Mouse (Mus musculus) MEL-GATA-1-ER (cell line): ENCODE measurements around the gene C6.

Experiments
- DNase-seq: peaks from one replicate; pipeline ENCODE4 v3.0.0-alpha.2; 2012; ENCODE audit warnings: low read depth; ENCODE audit errors: extremely low read depth

The C6 gene

DNA sequence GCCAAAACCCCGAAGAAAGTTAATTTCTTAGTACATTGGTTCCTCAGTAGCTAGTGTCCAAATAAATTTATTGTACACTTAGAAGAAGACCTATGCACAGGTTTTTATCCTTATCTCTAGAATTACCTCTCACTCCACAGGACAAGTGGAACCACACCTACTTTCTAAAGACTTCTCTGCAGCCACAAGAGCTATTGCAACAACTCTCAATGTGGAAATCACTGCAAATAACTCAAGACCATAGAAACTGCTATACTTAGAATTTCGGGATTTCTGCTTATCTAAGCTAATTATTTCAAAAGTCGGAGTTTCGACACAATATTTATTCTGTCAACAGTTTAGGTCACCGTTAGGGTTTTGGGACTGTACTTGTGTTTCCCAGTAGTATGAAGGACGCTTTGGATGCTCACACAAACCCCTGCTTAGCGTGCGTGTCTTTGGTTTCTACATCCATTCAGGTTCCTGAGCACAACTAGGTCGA is at the start of gene C6:
Gene C6, plus strand, starts transcription at position 346 of the 481 bp plus-strand sequence.
- DNase-seq, result no peak

- DNase-seq, result no peak
Measured at GRCm38 (mm10) chr15:4697604-4698003, 29.4 kb upstream of the C6 start.

DNA sequence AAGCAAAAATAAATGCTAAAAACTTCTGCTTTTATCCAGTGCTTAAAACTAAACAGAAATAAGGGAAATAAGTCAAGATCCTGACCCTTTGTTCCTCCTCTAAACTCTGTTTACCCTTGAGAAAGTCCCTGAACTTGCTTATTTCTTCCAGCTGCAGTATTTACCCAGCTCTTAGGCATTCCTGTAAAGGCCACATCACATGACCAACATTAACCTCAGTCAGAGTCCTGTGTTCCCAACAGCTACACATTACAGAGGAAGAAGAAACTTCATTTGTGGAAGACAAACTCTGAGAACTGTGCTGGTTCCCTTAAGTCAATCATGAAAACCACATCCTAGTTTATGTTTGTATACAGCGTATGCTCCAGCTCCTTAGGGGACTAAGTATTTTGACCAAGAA is 7.2 kb downstream of the C6 start:
- no peak for DNase-seq

GRCm38 (mm10) chr15:4734996-4735609 is 8.1 kb downstream of the C6 start:
- DNase-seq, result no peak

GRCm38 (mm10) chr15:4747656-4748055 is 20.7 kb downstream of the C6 start:
- no peak for DNase-seq

DNA sequence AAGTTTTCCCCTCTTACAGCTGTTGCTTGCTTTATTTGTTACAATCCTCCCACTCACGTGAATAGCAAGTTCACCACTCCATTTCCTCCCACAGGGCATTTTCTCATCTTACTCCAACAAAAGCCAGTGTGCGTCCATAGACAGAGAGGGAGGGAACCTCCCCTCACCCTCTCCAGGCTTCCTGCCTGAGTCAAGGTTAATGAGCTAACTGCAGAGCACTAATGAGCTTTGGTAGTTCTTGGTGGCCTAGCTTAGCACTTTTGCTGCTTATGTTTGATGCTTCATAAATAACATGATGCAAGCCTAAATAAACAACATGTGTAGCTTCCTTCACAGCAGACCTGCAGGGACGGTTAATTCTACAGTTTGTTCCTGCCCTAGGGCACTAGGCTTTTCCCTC is 63.4 kb downstream of the C6 start:
- no peak for DNase-seq

- DNase-seq, result no peak
Measured at GRCm38 (mm10) chr15:4796861-4797260, 69.9 kb downstream of the C6 start.

DNA sequence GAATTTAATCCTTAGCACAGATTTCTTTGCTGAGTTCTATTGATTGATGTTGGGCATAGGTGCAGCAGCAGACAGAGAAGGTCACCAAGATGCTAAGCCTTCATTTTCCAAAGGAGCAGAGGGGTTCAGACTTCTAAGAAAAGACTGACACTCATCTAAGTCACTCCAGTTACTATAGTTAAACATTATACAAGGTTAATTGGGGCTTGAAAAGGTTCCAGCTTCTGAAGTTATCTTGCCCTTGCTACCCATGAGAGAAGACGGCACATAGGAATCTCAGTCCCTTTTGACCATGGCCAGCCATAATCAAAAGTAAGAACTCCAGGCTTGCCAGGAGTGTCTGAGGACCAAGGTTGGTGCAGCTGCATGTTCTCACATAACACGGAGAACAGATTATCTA is 77.3 kb downstream of the C6 start:
- no peak for DNase-seq

- DNase-seq, result no peak
Measured at GRCm38 (mm10) chr15:4808131-4808530, 81.2 kb downstream of the C6 start.

GRCm38 (mm10) chr15:4814976-4815375 is 88.0 kb downstream of the C6 start:
- DNase-seq, result no peak

GRCm38 (mm10) chr15:4815711-4816110 is 88.7 kb downstream of the C6 start:
- no peak for DNase-seq

- DNase-seq, result no peak
Measured at GRCm38 (mm10) chr15:4816752-4817493, 89.9 kb downstream of the C6 start.

DNA sequence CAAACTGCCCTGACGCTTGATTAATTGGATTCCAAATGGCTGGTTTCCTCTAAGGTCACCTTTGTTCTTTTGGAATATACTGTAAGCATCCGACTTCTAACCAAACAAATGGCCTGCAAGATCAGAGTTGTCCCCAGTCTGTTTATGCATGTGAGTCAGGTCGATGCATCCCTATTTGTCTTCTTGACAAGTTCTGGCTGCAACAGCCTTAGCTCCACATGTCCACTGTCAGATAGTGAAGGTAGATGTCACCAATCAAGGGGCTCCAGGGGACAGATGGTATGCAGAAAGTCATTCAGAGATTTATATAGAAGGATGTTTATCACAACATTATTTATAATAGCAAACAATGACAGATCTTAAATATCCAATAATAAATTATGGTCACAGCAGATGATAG is 91.5 kb downstream of the C6 start:
- DNase-seq, result no peak

GRCm38 (mm10) chr15:4821161-4821560 is 94.2 kb downstream of the C6 start:
- DNase-seq, result no peak

- DNase-seq, result no peak
Measured at GRCm38 (mm10) chr15:4821824-4822223, 94.8 kb downstream of the C6 start.

DNA sequence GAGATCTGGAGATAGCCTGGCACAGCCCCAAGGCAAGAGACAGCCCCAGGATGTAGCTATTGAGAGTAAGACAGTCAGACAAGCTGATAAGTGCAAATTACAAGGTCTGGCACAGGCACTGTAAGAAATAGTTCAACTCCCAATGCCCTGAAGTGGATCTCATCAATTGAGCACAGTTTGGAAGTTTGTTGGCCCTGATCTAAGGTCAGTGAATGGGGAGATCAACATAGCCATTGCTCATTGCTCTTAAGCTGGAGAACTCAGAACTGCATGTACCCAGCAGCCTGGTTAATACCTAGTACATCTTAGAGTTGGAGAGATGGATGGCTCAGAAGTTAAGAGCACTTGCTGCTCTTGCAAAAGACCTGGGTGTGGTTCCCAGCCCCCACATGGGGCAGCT is 100.8 kb downstream of the C6 start:
- no peak for DNase-seq

DNA sequence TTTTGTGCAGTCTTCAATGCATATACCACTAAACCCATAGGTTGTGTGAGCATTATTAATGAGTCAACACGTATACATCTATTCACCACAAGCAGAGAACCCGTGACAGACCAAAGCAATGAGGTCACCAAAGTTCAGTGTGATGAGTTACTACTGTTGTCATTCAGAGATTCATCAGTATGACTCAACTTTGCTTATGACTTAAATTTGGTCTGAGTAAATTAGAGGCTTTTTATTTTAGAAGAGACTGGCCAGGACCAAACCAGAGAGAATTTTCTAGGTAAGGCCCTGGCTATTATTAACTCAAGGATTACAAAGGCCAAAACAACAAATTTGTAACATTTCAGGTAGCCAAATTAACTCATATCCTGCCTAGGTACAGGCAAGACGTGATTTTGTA is 109.4 kb downstream of the C6 start:
- no peak for DNase-seq

DNA sequence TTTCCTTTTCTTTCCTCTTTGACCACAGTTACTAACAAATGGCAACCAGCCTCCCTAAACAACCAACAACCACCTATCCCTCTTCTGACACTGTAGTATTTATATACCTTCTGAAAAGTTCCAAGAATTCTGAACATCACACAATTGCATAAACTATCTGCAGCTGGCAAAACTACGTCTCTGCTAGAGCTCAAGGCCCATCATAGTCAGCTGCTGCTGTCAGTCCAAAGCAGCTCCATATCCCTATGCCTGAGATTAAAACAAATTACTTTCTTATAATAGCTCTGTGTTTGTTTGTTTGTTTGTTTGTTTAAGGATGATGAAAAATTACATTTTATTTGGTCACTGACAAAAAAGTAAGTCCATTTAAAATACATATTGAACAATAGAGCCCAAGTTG is 123.0 kb downstream of the C6 start:
- DNase-seq, result no peak
